Mouse (Mus musculus) olfactory bulb, adult 2 months (tissue): Measurements from ENCODE around the gene Sox5. TPM values are rescaled to one million over a fixed set of nuclear protein-coding genes. Genes with fewer than 3 reads are reported as not detected.

Experiments used
- H3K27ac ChIP-seq: fragments of 200-500 bp; 2 replicates; pipeline ENCODE4 v1.5.1; 2012; ENCODE audit warnings: low read depth, low read length; ENCODE audit not compliant: insufficient read depth
- H3K4me1 ChIP-seq: fragments of 200-500 bp; 2 replicates; pipeline ENCODE4 v1.6.1; 2012; ENCODE audit warnings: low read length; ENCODE audit not compliant: control insufficient read depth, insufficient read depth
- H3K4me3 ChIP-seq: fragments of 200-500 bp; 2 replicates; pipeline ENCODE4 v1.5.1; 2012; ENCODE audit warnings: mild to moderate bottlenecking, low read depth, low read length, moderate library complexity; ENCODE audit not compliant: insufficient read depth
- CTCF ChIP-seq: fragments of 200-500 bp; IDR thresholded peaks from 2 replicates; pipeline ENCODE4 v1.5.1; 2012; ENCODE audit warnings: low read depth, mild to moderate bottlenecking, low read length, moderate library complexity; ENCODE audit not compliant: insufficient read depth
- POLR2A ChIP-seq: fragments of 200-500 bp; IDR thresholded peaks from 2 replicates; pipeline ENCODE4 v1.6.1; 2012; ENCODE audit warnings: mild to moderate bottlenecking, low read depth, low read length, moderate library complexity; ENCODE audit not compliant: insufficient read depth
- WGBS: fragments of 180-500 bp; shearing (Covaris S2); methylation state at CpG from one replicate; pipeline ENCODE4 v1.1.7; 2018; 5-methylcytosine and 5-hydroxymethylcytosine counted together
- polyA plus RNA-seq: library from polyadenylated mRNA; stranded (reverse); fragments of >200 nt; gene quantifications from 2 replicates; pipeline ENCODE4 v1.2.4, GENCODE M21; 2012; ENCODE audit warnings: low replicate concordance; ENCODE audit not compliant: missing spikeins, insufficient read depth, insufficient read length

Sox5 gene
- polyA plus RNA-seq, 1 experiment, result not detected

GRCm38 (mm10) chr6:144547141-144547540 is 234.6 kb downstream of the Sox5 start:
- no peaks in the 10 kb centered on the region for H3K4me1 ChIP-seq
- H3K4me3 ChIP-seq, result no peak overlapping the region
- TF ChIP-seq CTCF (no peak), POLR2A (no peak)
- no peak overlapping the region for H3K27ac ChIP-seq

- H3K4me3 ChIP-seq, result no peak overlapping the region
- no peaks in the 10 kb centered on the region for H3K4me1 ChIP-seq
- no peak for TF ChIP-seq POLR2A
- TF ChIP-seq CTCF, result no peak
- H3K27ac ChIP-seq, result no peak overlapping the region
- WGBS, result 92% methylated on average over 8 of the region's 8 CpGs
Observed at GRCm38 (mm10) chr6:144545549-144545948, 236.2 kb downstream of the Sox5 start.

GRCm38 (mm10) chr6:144541316-144541715 is 240.5 kb downstream of the Sox5 start:
- no peak overlapping the region for H3K4me3 ChIP-seq
- TF ChIP-seq POLR2A (no peak), CTCF (no peak)
- no peak overlapping the region for H3K27ac ChIP-seq
- 93% methylated on average over 9 of the region's 9 CpGs for WGBS
- no peaks in the 10 kb centered on the region for H3K4me1 ChIP-seq

GRCm38 (mm10) chr6:144539439-144540192 is 242.2 kb downstream of the Sox5 start:
- 92% methylated on average over 18 of the region's 18 CpGs for WGBS
- no peaks in the 10 kb centered on the region for H3K4me1 ChIP-seq
- H3K27ac ChIP-seq, result no peak overlapping the region
- H3K4me3 ChIP-seq, result no peak overlapping the region
- TF ChIP-seq POLR2A, result no peak
- TF ChIP-seq CTCF, result no peak

- WGBS, result 77% methylated on average over 11 of the region's 11 CpGs
Observed at GRCm38 (mm10) chr6:144523479-144523878, 258.3 kb downstream of the Sox5 start.

GRCm38 (mm10) chr6:144518811-144519210 is 263.0 kb downstream of the Sox5 start:
- TF ChIP-seq CTCF (no peak), POLR2A (no peak)
- WGBS, result 91% methylated on average over 2 of the region's 2 CpGs
- Histone ChIP-seq H3K4me1 (no peaks in the 10 kb centered on the region), H3K4me3 (no peak overlapping the region), H3K27ac (no peak overlapping the region)

More at GRCm38 (mm10) chr6:144523479-144523878, 258.3 kb downstream of the Sox5 start:
- no peak overlapping the region for H3K4me3 ChIP-seq
- no peak overlapping the region for H3K27ac ChIP-seq
- TF ChIP-seq POLR2A (no peak), CTCF (no peak)
- H3K4me1 ChIP-seq, result no peaks in the 10 kb centered on the region

GRCm38 (mm10) chr6:144515905-144516304 is 265.9 kb downstream of the Sox5 start:
- Histone ChIP-seq H3K27ac (no peak overlapping the region), H3K4me3 (no peak overlapping the region), H3K4me1 (peaks cover 4% of the 10 kb centered on the region; the same call in 1 of the 2 replicates)
- TF ChIP-seq POLR2A, result no peak
- TF ChIP-seq CTCF, result no peak
- WGBS, result 93% methylated on average over 8 of the region's 8 CpGs

- H3K4me3 ChIP-seq, result no peak overlapping the region
- TF ChIP-seq CTCF, result no peak
- TF ChIP-seq POLR2A, result no peak
- H3K27ac ChIP-seq, result no peak overlapping the region
- peaks cover 4% of the 10 kb centered on the region; the same call in 1 of the 2 replicates for H3K4me1 ChIP-seq
- WGBS, result 77% methylated on average over 8 of the region's 8 CpGs
Observed at GRCm38 (mm10) chr6:144513761-144514160, 268.0 kb downstream of the Sox5 start.

GRCm38 (mm10) chr6:144511925-144512324 is 269.9 kb downstream of the Sox5 start:
- 52% methylated on average over 7 of the region's 7 CpGs for WGBS

More at GRCm38 (mm10) chr6:144511925-144512324, 269.9 kb downstream of the Sox5 start:
- Histone ChIP-seq H3K27ac (no peak overlapping the region), H3K4me1 (peaks cover 4% of the 10 kb centered on the region; the same call in 1 of the 2 replicates), H3K4me3 (no peak overlapping the region)
- TF ChIP-seq POLR2A (no peak), CTCF (no peak)
